Mouse (Mus musculus) T-cell, adult 2 months (primary cell): ENCODE results near the gene Msi2.

Experiments
- DNase-seq: peaks from one replicate; pipeline ENCODE4 v3.0.0; 2022; ENCODE audit warnings: low spot score

Msi2 gene

GRCm38 (mm10) chr11:88307616-88308543 lies 410.4 kb downstream of the Msi2 start:
- DNase-seq: no peak

DNA sequence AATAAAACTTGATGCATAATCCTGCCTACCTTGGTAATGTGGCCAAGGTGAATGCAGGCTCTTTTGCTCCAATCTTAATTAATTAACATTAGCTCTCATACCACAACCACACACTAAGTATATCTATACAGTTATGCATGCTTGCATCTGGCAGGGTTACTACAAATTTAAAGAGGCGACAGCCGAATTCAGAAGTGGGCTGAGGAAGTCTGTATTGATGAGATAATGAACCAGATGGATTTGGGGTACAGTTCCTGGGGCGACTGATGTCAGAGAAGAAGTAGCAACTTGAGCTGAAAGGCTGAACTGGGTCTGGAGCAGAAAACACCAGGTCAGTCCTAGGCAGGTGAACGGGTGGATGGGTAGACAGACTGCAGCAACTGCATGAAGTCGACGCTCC lies 412.6 kb downstream of the Msi2 start:
- no peak for DNase-seq

- no peak for DNase-seq
These were observed 416.7 kb downstream of the Msi2 start for GRCm38 (mm10) chr11:88301619-88302018.

DNA sequence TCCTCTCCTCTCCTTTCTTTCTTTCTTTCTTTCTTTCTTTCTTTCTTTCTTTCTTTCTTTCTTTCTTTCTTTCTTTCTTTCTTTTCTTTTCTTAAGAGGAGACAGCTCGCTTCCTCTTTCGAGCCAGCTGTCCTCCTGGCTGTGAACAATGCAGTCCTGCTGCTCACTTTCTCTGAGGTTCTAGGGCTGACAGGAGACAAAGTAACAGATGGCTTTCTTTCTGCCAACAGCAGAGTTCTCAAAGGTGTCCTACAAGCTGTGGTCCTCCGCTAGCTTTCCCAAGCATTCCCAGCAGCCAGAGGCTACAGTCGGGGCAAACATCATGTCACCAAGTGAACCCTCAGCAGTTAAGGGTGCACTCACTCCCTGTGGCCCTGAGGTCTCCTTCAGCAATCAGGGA lies 419.0 kb downstream of the Msi2 start:
- no peak for DNase-seq

DNA sequence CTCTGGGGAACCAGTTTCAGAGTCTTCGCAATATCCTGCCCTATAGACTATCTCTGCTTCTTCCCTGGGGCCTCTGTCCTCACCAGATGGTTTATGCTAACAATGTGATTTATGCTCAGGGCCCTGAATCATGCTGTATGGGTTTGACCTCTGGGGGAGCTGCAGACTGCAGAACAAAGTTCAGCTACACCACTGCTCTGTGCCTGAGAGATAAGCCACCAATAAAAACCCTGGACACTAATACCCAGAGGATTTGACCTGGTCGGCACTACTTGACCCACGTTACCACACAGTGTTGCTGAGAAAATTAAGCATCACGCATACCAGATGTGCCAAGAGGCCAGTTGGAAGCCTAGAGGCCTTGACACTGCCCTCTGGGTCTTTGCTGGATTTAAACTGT lies 420.8 kb downstream of the Msi2 start:
- DNase-seq: no peak

DNA sequence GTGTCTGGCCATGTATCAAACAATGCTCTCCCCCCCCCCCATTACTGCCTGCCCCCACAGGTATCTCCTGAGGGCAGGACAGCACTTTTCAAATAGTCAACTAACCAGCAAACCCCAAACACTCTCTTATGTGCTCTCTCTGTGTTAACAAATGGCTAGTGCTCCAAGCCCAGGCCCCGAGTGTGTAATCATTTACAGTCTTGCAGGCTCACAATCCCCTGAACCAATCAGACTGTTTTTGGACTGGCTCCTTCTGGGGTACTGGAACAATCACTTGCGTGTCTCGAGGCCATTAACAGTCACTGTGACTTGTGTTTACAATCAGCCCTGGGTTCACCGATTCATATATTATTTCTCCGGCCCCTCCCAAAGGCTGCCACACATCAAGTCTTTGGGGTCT lies 423.0 kb downstream of the Msi2 start:
- DNase-seq: no peak

DNA sequence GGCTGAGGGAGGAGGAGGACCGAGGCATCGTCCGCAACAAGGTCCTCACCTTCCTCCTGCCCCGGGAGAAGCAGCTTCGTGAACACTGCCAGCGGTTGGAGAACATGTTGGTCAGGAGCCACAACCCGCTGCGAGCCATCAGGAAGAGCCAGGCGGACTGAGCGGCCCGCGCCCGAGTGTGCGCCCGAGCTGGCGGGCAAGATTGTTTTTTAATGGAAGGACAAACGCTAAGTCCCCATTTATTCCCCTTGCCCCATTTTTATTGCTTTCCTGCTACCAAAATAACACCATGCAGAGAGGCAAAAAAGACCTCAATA lies 424.0 kb downstream of the Msi2 start:
- no peak for DNase-seq

- no peak for DNase-seq
These were observed 424.5 kb downstream of the Msi2 start, which contains the start of gene Ccdc182 for GRCm38 (mm10) chr11:88293631-88294393. Gene Ccdc182 (plus strand): TSS chr11:88294058.

DNA sequence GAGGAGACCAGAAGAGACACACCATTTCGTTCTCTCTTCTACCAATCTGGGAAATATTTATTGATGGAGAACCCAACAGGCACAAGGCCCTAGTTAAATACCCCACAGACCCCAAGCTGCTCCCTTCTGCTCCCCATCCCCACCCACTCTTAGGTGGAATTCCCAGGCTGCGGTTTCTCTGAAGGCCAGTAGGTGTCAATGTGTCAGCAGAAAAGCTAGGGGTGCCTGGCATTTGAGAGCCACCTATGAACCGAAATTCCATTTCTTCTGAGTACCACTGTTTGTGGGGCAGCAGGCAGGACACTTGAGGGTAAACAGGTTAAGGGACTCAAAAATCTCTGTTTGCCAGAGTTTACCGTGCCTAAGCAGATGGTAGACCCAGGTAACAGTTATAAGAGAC lies 426.6 kb downstream of the Msi2 start:
- no peak for DNase-seq

DNA sequence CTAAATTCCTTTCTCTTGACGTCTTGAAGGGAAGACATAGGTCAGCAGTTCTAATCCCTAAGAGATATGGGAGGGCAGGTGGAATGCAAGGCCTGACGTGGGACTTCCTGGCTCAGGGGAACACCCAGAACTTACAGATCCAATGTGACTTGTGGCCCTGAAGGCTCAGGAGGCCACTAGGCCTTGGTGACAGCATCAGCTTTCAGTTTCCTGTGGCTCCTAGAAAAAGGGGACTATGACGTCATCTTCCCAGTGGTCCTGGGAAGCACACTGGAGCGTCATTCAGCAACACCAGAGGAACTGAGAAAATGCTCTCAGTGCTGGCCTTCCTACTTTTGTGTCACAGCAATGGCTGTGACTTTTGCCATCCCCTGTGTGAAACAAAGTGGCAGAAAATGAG lies 427.1 kb downstream of the Msi2 start:
- no peak for DNase-seq
